ENCODE assay signal across 1 mouse cellular context in genomic region chr11:70289236-70289635, GRCm38 (mm10).
TF ChIP-seq lines count a peak whose summit lies in the region.

No protein-coding gene starts in this region.

TF ChIP-seq in MEL, 35 proteins besides CTCF, POLR2A, EP300 and RAD21 (continued from another document):
- no peak for TF ChIP-seq POLR2AphosphoS2 (IDR thresholded peaks at IDR 0.05; ENCODE audit: low read length)
- TF ChIP-seq MYC (IDR thresholded peaks at IDR 0.05; ENCODE audit: low read depth, low read length), result no peak
- TF ChIP-seq SIN3A (IDR thresholded peaks at IDR 0.05; ENCODE audit: low read length), result no peak
- no peak for TF ChIP-seq USF2 (IDR thresholded peaks at IDR 0.05; ENCODE audit: borderline replicate concordance in 1 of 2, insufficient read depth in 1 of 2, low read depth in 1 of 2, low read length in 2 of 2)
- TF ChIP-seq TAL1 (IDR thresholded peaks at IDR 0.05; ENCODE audit: low read length), result no peak
- TF ChIP-seq ZNF384 (IDR thresholded peaks at IDR 0.05; ENCODE audit: low read depth, low read length), result no peak
- no peak for TF ChIP-seq KAT2A (conservative IDR thresholded peaks at IDR 0.05; ENCODE audit: low read depth, low read length)
